Mouse (Mus musculus) stomach, embryonic 16.5 days (tissue): ENCODE results near the gene Dnajc7. TPM values are rescaled to one million over a fixed set of nuclear protein-coding genes. Genes with fewer than 3 reads are reported as not detected.
A peak's percentile ranks its signal among the peaks of the same experiment; 100 is the strongest.

Source experiments
- ATAC-seq: fragments of 200-750 bp; cut with Nextera tagmentation; 2 replicates; pipeline ENCODE4 v1.8.0; 2017; ENCODE audit warnings: moderate number of reproducible peaks, moderate TSS enrichment; ENCODE audit not compliant: insufficient read depth, low FRiP score
- H3K27ac ChIP-seq: fragments of 300-500 bp; sonication (generic); 2 replicates; pipeline ENCODE4 v1.5.1; 2014; ENCODE audit warnings: low read length
- H3K27me3 ChIP-seq: fragments of 300-500 bp; sonication (generic); 2 replicates; pipeline ENCODE4 v1.6.1; 2014; ENCODE audit warnings: low read length, control low read depth, mixed read lengths; ENCODE audit not compliant: control insufficient read depth, insufficient read depth
- H3K36me3 ChIP-seq: fragments of 300-500 bp; sonication (generic); 2 replicates; pipeline ENCODE4 v1.6.1; 2014; ENCODE audit warnings: low read length; ENCODE audit not compliant: control insufficient read depth, insufficient read depth
- H3K4me1 ChIP-seq: fragments of 300-500 bp; sonication (generic); 2 replicates; pipeline ENCODE4 v1.6.1; 2014; ENCODE audit warnings: low read length, control low read depth, mixed read lengths; ENCODE audit not compliant: control insufficient read depth, insufficient read depth
- H3K4me2 ChIP-seq: fragments of 300-500 bp; sonication (generic); 2 replicates; pipeline ENCODE4 v1.6.1; 2014; ENCODE audit warnings: low read depth, low read length, mixed read lengths
- H3K4me3 ChIP-seq: fragments of 300-500 bp; sonication (generic); replicated peaks from 2 replicates; pipeline ENCODE4 v1.5.1; 2014; ENCODE audit warnings: mild to moderate bottlenecking, low read length
- H3K9ac ChIP-seq: fragments of 300-500 bp; sonication (generic); 2 replicates; pipeline ENCODE4 v1.6.1; 2014; ENCODE audit warnings: low read length
- H3K9me3 ChIP-seq: fragments of 300-500 bp; sonication (generic); replicated peaks from 2 replicates; pipeline ENCODE4 v1.6.1; 2016; ENCODE audit warnings: low read length, control low read depth; ENCODE audit not compliant: control insufficient read depth
- WGBS: fragments of 180-500 bp; shearing (Covaris S2); extraction: QIAGEN DNeasy Blood & Tissue Kit; methylation state at CpG from one replicate; pipeline ENCODE4 v1.1.7; 2014; 5-methylcytosine and 5-hydroxymethylcytosine counted together
- polyA plus RNA-seq: library from polyadenylated mRNA; unstranded; fragments of >200 nt; fragmentation: Nextera tagmentation; extraction: Ambion mirVana; gene quantifications from 2 replicates; pipeline ENCODE4 v1.2.1, GENCODE M21; 2015

The Dnajc7 gene
- polyA plus RNA-seq, 1 experiment from 2014 or later, result 209 TPM

DNA sequence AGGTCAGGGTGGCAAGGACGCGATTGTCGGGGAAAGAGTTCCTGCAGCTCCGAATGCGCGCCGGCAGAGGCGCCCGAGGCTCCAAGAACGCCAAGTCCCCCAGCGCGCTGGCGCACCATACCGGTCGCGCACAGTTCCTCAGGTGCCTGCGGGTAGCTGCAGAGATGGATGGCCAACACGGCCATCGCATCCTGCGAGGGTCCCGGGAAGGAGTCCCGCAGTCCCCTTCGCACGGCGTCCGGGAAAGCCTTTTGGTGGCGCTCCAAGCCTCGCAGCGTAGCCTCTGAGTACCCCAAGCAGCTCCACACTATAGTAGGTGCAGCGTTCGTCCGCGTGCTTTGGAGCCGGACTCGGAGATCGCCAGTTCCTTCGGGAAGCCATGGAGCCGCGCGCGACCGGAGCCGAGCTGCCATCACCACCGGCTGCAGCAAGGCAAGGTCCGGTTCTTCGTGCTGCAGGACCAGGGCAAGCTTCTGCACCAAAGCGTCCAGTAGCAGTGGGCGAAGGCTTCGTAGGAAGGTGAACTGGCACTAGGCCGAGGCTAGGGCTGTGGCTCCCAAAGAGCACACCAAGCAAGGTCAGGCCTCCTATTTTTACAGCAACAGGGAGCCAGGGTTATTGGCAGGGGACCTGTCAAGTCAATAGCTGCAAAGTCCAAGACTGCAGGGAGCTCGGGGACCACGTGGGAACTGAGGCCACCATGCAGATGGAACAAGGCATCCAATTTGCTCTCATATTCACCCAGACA is 20.4 kb upstream of the Dnajc7 start:
- Histone ChIP-seq H3K36me3 (no peaks in the 10 kb centered on the region), H3K4me3 (peak overlapping the region; percentile 39), H3K4me1 (peaks cover 4% of the 10 kb centered on the region; the same call in 1 of the 2 replicates), H3K9me3 (no peaks in the 10 kb centered on the region), H3K27ac (no peak overlapping the region), H3K4me2 (peak overlapping the region; percentile 69), H3K9ac (peak overlapping the region; percentile 24; the same call in 1 of the 2 replicates), H3K27me3 (peaks cover 18% of the 10 kb centered on the region)
- peak; percentile 65; the same call in 1 of the 2 replicates for ATAC-seq
- 9% methylated on average over 52 of the region's 52 CpGs for WGBS

DNA sequence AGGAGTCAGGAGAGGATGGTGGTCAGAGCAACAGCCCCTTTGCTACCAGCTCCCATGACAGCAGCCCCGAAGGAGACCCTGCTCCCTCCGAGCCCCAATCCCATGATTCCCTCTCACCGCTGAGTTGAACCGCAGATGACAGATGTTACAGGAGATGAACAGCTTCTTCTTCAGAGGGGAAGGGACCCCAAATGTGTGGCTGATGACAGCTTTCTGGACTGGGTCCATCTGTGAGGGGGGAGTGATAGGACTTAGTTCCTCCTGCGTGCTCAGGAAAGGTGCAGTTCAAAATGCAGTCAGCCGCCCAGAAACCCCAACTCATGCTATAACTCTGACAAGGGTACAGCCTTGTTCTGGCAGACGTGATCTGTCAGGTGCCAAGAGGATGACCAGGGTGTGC is 14.6 kb upstream of the Dnajc7 start:
- peaks cover 3% of the 10 kb centered on the region; the same call in 1 of the 2 replicates for H3K27me3 ChIP-seq
- no peak overlapping the region for H3K27ac ChIP-seq
- no peaks in the 10 kb centered on the region for H3K9me3 ChIP-seq
- no peak for ATAC-seq
- 65% methylated on average over 7 of the region's 7 CpGs for WGBS
- no peaks in the 10 kb centered on the region; the same call in 1 of the 2 replicates for H3K4me1 ChIP-seq
- H3K4me2 ChIP-seq, result no peak overlapping the region
- H3K36me3 ChIP-seq, result no peaks in the 10 kb centered on the region
- H3K4me3 ChIP-seq, result no peak overlapping the region
- no peak overlapping the region for H3K9ac ChIP-seq

DNA sequence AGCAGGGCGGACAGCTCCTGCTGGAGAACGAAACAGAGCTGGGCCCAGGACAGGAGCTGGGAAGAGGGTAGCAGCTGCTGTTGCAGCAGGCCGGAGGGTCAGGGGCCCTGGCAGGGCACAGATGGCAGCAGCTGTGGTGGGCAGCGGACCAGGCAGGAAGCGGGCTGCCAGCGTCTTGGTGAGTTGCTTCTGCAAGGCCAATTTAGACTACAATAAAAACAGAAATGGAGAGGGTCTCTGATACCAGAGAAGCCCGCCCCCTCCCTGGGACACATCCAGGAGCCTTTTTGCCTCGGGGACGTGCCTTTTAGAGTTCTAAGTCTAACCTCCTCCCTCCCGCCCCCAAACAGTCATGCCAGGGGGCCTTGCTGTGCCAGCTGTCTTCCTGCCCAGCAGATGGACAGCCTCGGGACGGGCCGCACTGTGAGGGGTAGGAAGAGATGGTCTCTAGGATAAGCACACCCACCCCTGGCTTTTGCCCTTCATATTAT is 8.9 kb upstream of the Dnajc7 start:
- Histone ChIP-seq H3K4me2 (no peak overlapping the region), H3K4me1 (peaks cover 7% of the 10 kb centered on the region), H3K9ac (no peak overlapping the region; the same call in 1 of the 2 replicates), H3K27me3 (no peaks in the 10 kb centered on the region), H3K4me3 (no peak overlapping the region), H3K9me3 (no peaks in the 10 kb centered on the region), H3K36me3 (peaks cover 5% of the 10 kb centered on the region; the same call in 1 of the 2 replicates), H3K27ac (no peak overlapping the region)
- WGBS, result 44% methylated on average over 13 of the region's 13 CpGs
- no peak for ATAC-seq

DNA sequence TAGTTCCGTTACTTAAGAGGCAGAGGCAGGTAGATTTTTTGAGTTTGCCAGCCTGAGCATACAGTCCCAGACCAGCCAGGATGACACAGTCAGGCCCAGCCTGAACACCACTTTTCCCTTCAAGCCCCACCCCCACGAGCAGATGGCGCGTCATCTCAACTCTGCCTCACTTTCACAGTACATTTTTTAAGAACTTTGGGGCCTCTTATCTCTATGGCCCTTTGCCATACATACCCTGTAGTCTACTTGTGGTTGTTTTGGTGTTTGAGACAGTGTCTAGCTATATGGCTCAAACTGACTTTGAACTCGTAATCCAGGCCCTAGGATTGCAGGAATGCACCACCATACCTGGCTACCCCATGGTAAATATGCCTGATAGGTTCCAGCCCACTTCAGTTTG is 8.1 kb upstream of the Dnajc7 start:
- ATAC-seq, result no peak
- peaks cover 5% of the 10 kb centered on the region; the same call in 1 of the 2 replicates for H3K36me3 ChIP-seq
- 87% methylated on average over 5 of the region's 5 CpGs for WGBS

DNA sequence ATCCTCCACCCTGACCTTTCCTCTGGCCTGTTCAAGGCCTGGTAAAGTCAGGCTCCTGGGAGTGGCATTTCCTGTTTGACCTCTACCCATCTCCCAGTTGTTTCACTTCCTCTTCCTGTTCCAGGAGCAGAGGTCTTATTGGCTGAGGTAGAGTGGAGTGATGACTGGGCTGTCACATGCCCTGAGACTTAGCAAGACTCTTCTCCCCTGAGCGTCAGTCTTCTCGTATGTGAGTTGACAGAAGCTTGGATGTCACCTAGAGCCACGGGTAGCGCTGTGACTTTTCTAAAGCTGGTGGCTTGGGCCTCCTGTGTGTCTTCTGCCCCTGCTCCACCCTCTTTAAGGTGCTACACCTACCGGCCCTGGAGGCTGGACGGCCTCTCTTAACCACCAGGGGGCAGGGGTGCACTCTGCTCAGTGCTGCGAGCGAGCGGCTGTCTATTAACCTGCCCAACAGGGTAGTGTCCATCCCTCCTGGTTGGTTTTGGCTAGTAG is 6.8 kb upstream of the Dnajc7 start:
- Histone ChIP-seq H3K9ac (no peak overlapping the region), H3K4me1 (peaks cover 12% of the 10 kb centered on the region), H3K4me2 (no peak overlapping the region), H3K27ac (peak overlapping the region; percentile 47), H3K27me3 (no peaks in the 10 kb centered on the region), H3K4me3 (no peak overlapping the region), H3K36me3 (peaks cover 5% of the 10 kb centered on the region; the same call in 1 of the 2 replicates), H3K9me3 (no peaks in the 10 kb centered on the region)
- peak; percentile 57; the same call in 1 of the 2 replicates for ATAC-seq
- 24% methylated on average over 9 of the region's 9 CpGs for WGBS

More for the DNA sequence above, 8.1 kb upstream of the Dnajc7 start:
- Histone ChIP-seq H3K4me3 (no peak overlapping the region), H3K9ac (no peak overlapping the region), H3K4me1 (peaks cover 12% of the 10 kb centered on the region), H3K27me3 (no peaks in the 10 kb centered on the region), H3K9me3 (no peaks in the 10 kb centered on the region), H3K27ac (no peak overlapping the region), H3K4me2 (no peak overlapping the region)

DNA sequence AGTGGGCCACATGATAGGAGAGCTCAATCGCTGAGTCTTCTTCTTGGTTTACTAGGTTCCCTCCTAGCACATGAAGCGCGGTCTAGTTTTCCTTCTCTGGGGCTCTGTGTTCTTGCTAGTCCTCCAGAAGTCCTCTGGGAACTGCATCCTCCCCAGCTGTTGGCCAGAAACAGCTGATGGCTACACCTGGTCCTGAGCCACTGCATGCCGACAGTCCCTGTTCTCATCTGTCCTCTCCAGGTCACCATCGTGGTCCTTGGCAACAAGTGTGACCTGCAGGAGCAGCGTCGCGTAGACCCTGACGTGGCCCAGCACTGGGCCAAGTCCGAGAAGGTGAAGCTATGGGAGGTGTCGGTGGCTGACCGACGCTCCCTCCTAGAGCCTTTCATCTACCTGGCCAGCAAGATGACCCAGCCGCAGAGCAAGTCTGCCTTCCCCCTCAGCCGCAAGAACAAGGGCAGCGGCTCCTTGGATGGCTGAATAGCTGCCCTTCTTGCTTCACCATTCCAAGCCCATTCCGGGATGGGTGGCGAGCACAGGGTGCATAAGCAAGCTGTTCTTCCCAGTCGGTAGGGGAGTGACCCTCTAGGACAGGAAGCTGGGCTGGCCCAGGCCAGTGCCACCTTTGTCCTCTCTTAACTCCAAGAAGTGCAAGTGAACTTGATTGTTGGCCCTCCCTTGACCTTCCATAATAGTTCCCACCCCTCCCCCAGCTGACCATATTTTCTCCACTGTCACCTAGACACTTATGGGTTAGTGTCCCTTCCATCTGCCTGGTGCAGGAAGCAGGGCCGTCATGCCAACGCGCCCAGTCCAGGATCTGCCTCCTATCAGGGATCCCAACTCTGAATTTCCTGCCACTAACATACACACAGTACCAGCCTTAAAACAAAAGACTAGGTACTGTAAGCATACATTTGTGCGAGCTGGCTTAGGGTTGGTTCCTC is 6.1 kb upstream of the Dnajc7 start:
- H3K9me3 ChIP-seq, result no peaks in the 10 kb centered on the region
- no peaks in the 10 kb centered on the region for H3K27me3 ChIP-seq
- 93% methylated on average over 23 of the region's 23 CpGs for WGBS
- H3K27ac ChIP-seq, result peak overlapping the region; percentile 46
- peaks cover 12% of the 10 kb centered on the region for H3K4me1 ChIP-seq
- ATAC-seq, result no peak
- no peak overlapping the region for H3K4me3 ChIP-seq
- H3K36me3 ChIP-seq, result peaks cover 5% of the 10 kb centered on the region; the same call in 1 of the 2 replicates
- no peak overlapping the region for H3K4me2 ChIP-seq
- no peak overlapping the region for H3K9ac ChIP-seq

DNA sequence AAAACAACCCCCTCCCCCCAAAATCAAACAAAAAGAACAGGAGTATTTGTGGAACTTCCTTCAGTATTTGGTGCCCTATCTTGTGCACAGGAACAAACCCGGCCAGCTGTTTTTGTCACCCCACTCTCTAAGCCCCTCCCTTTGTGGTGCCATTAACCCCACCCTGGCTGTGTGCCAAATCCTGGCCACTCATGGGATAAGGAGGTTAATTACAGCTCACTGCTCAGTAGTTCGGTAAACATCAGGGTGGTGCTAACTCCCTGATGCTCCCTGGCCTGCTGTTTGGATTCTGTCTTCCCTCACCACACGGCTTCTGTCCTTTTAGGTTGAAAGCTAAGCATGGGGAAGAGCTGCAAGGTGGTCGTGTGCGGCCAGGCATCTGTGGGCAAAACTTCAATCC is 3.9 kb upstream of the Dnajc7 start:
- H3K4me1 ChIP-seq, result peaks cover 12% of the 10 kb centered on the region
- H3K27me3 ChIP-seq, result no peaks in the 10 kb centered on the region
- peak overlapping the region; percentile 56 for H3K4me2 ChIP-seq
- peak overlapping the region; percentile 93; the same call in 1 of the 2 replicates for H3K27ac ChIP-seq
- H3K9me3 ChIP-seq, result no peaks in the 10 kb centered on the region
- 28% methylated on average over 5 of the region's 5 CpGs for WGBS
- H3K36me3 ChIP-seq, result peaks cover 5% of the 10 kb centered on the region; the same call in 1 of the 2 replicates
- H3K4me3 ChIP-seq, result peak overlapping the region; percentile 75
- peak overlapping the region; percentile 88; the same call in 1 of the 2 replicates for H3K9ac ChIP-seq
- no peak for ATAC-seq

DNA sequence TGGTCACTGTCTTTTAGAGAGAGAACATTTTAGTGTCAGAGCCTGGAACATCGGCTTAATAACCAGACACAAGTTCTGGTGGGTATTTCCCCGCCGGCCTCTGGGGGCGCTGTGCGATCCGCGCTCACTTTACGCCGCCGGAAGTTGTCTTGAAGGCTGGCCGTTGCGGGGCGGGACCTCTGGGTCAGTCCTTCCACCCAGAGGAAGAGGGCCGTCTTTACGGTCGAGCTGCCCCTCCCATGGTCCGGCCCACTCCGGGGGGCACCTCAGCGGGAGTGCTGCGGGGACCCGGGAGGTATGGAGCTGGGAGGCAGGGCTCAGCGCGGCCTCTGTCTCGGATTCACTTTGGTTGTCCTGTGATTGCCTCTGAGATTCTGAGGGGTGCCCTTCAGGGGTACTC is 2.7 kb upstream of the Dnajc7 start:
- Histone ChIP-seq H3K27me3 (no peaks in the 10 kb centered on the region), H3K27ac (peak overlapping the region; percentile 93), H3K4me3 (peak overlapping the region; percentile 75), H3K4me2 (peak overlapping the region; percentile 56), H3K9me3 (no peaks in the 10 kb centered on the region), H3K9ac (peak overlapping the region; percentile 88), H3K36me3 (peaks cover 5% of the 10 kb centered on the region; the same call in 1 of the 2 replicates), H3K4me1 (peaks cover 16% of the 10 kb centered on the region)
- peak; percentile 88 for ATAC-seq
- WGBS, result under 1% methylated on average over 24 of the region's 24 CpGs
